Mouse (Mus musculus): ENCODE data around the gene Vill. TPM values are rescaled to one million over a fixed set of nuclear protein-coding genes. Genes with fewer than 3 reads are reported as not detected.

Vill gene
- total and polyA plus RNA-seq, 2 experiments from 2014 or later = 2.8 to 3.8 TPM

DNA sequence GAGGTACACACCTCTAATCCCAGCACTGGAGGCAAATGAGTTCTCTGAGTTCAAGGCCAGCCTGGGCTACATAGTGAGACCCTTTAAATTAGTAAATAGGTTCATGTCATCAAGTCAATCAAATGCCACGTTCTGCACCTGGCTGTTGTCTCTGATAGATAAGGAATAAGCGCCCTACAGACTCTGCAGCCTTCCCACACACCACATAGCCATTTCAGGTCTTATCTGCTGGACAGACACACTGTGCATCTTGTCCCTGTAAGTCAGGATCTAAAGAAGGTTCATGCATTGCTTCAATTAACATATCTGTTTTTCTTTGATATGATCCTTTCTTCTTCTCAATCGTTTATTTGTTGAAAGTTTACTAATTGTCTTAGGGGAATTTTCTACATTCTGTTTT, 14.0 kb upstream of the Vill start:
- Histone ChIP-seq H3K9me3 (ENCODE audit: low read length) (no peaks in the 10 kb centered on the region), H3K4me1 (ENCODE audit: insufficient read depth, low read length) (peaks cover 1% of the 10 kb centered on the region; the same call in 1 of the 2 replicates), H3K27ac (ENCODE audit: low read depth, low read length) (no peak overlapping the region), H3K4me3 (ENCODE audit: low read depth, low read length) (no peak overlapping the region), H3K9ac (replicated peaks; ENCODE audit: low read length, poor library complexity, severe bottlenecking) (no peak overlapping the region), H3K27me3 (ENCODE audit: insufficient read depth, low read length) (no peaks in the 10 kb centered on the region), H3K36me3 (ENCODE audit: insufficient read depth, low read length) (peaks cover 14% of the 10 kb centered on the region), H3K4me2 (ENCODE audit: low read depth, low read length, poor library complexity, severe bottlenecking) (no peak overlapping the region)
- no peak for DNase-seq (ENCODE audit: low spot score)
- TF ChIP-seq CTCF (IDR thresholded peaks at IDR 0.05) = no peak
- WGBS = 93% methylated on average over 3 of the region's 3 CpGs
- ATAC-seq (ENCODE audit: low FRiP score) = no peak

DNA sequence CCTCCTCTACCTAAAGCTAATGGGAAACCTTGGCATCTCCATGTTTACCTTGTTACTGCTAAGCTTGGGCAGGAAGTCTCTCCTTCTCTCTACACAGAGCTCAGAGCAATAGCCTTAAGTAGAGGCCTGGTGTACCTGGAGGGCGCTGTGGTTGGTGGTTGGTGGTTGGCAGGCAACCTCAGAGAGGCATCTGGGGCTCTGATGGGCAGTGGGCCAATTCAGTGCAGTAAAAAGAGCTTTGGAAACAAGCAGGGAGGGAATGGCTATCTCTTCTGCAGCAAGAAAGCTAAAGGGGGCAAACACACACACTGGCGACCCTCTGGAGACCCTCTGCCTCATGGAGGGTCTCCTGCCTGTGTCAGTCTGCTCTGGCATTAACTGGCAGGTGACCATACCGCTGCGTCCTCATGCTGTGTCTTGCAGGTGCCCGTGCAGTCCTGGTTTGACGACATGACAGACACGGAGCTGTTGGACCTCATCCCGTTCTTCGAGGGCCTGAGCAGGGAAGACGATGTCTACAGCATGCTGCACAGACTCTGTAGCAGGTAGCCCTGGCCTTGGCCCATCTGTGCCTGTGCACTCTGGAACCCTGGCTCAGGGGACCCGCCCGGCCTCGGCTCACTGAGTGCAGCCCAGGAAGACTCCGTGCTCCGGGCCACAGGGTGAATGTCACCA, 12.3 kb upstream of the Vill start:
- Histone ChIP-seq H3K27ac (ENCODE audit: low read depth, low read length) (no peak overlapping the region), H3K4me1 (ENCODE audit: insufficient read depth, low read length) (no peaks in the 10 kb centered on the region), H3K4me3 (ENCODE audit: low read depth, low read length) (no peak overlapping the region), H3K9me3 (ENCODE audit: low read length) (no peaks in the 10 kb centered on the region), H3K4me2 (ENCODE audit: low read depth, low read length, poor library complexity, severe bottlenecking) (no peak overlapping the region), H3K27me3 (ENCODE audit: insufficient read depth, low read length) (no peaks in the 10 kb centered on the region), H3K9ac (replicated peaks; ENCODE audit: low read length, poor library complexity, severe bottlenecking) (no peak overlapping the region), H3K36me3 (ENCODE audit: insufficient read depth, low read length) (peaks cover 16% of the 10 kb centered on the region)
- TF ChIP-seq CTCF (IDR thresholded peaks at IDR 0.05) = no peak
- ATAC-seq (ENCODE audit: low FRiP score) (no peak), DNase-seq (ENCODE audit: low spot score) (peak; percentile 34)
- 87% methylated on average over 15 of the region's 15 CpGs for WGBS

DNA sequence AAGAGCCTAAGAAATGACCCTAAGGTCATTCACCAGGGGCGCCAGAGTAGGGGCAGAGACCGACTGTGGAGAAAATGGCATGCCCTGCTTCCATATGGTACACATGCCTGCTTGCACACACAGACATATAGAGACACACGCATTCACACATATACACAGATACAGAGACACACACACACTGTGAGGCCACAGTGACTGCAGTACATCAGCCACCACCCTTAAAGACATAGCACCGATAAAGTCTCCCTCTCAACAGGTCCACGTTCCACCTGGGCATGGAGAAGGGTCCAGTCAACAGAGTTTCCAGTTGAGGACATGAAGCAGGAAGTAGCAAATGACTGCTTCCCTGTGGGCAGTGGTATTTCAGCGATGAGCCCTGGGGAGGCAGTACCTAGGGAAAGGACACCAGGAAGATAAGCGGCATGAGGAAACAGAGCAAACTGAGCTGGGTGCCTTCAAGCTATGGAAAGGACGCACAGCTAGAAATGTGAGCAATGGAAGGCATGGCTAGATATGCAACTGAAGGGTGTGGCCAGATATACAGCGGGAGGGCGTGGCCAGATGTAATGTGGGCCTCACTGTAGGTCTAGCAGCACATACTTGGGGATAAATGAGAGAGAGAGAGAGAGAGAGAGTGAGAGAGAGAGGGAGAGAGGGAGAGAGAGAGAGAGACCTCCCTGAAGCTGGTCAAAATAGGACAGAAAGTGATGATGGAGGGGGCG, 4.2 kb upstream of the Vill start:
- H3K4me1 ChIP-seq (ENCODE audit: insufficient read depth, low read length) = no peaks in the 10 kb centered on the region
- no peak overlapping the region for H3K9ac ChIP-seq (replicated peaks; ENCODE audit: low read length, poor library complexity, severe bottlenecking)
- no peaks in the 10 kb centered on the region for H3K27me3 ChIP-seq (ENCODE audit: insufficient read depth, low read length)
- WGBS = 82% methylated on average over 11 of the region's 11 CpGs
- no peak overlapping the region for H3K4me3 ChIP-seq (ENCODE audit: low read depth, low read length)
- TF ChIP-seq CTCF (IDR thresholded peaks at IDR 0.05) = no peak
- H3K27ac ChIP-seq (ENCODE audit: low read depth, low read length) = no peak overlapping the region
- ATAC-seq (ENCODE audit: low FRiP score) (no peak), DNase-seq (ENCODE audit: low spot score) (no peak)
- H3K4me2 ChIP-seq (ENCODE audit: low read depth, low read length, poor library complexity, severe bottlenecking) = no peak overlapping the region
- H3K36me3 ChIP-seq (ENCODE audit: insufficient read depth, low read length) = 0 out of 2 replicates have a peak, but pooled peaks cover 2% of the 10 kb centered on the region
- H3K9me3 ChIP-seq (ENCODE audit: low read length) = no peaks in the 10 kb centered on the region

DNA sequence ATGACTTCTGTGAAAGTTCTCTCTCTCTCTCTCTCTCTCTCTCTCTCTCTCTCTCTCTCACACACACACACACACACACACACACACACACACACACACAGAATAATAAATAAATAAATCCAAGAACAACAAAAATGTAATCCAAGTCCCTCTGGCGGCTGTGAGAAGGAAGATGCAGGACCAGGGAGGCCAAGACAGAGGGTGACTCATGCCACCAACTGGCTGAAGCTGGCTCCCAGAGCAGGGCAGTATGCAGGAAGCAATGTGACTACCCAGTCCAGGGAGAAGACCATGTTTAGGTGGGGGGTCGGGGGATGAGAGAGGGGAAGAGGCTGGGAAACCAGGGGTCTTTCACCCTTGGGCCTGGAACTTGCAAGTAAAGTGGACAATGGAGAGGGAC, 1.4 kb upstream of the Vill start:
- no peak overlapping the region for H3K4me2 ChIP-seq (ENCODE audit: low read depth, low read length, poor library complexity, severe bottlenecking)
- H3K4me3 ChIP-seq (ENCODE audit: low read depth, low read length) = no peak overlapping the region
- peak; percentile 23; the same call in 1 of the 2 replicates for TF ChIP-seq CTCF (IDR thresholded peaks at IDR 0.05)
- DNase-seq (ENCODE audit: low spot score) (no peak), ATAC-seq (ENCODE audit: low FRiP score) (no peak)
- no peaks in the 10 kb centered on the region for H3K4me1 ChIP-seq (ENCODE audit: insufficient read depth, low read length)
- no peak overlapping the region for H3K27ac ChIP-seq (ENCODE audit: low read depth, low read length)
- H3K9me3 ChIP-seq (ENCODE audit: low read length) = no peaks in the 10 kb centered on the region
- 68% methylated on average over 2 of the region's 2 CpGs for WGBS
- no peaks in the 10 kb centered on the region for H3K36me3 ChIP-seq (ENCODE audit: insufficient read depth, low read length)
- H3K9ac ChIP-seq (replicated peaks; ENCODE audit: low read length, poor library complexity, severe bottlenecking) = no peak overlapping the region
- no peaks in the 10 kb centered on the region for H3K27me3 ChIP-seq (ENCODE audit: insufficient read depth, low read length)

DNA sequence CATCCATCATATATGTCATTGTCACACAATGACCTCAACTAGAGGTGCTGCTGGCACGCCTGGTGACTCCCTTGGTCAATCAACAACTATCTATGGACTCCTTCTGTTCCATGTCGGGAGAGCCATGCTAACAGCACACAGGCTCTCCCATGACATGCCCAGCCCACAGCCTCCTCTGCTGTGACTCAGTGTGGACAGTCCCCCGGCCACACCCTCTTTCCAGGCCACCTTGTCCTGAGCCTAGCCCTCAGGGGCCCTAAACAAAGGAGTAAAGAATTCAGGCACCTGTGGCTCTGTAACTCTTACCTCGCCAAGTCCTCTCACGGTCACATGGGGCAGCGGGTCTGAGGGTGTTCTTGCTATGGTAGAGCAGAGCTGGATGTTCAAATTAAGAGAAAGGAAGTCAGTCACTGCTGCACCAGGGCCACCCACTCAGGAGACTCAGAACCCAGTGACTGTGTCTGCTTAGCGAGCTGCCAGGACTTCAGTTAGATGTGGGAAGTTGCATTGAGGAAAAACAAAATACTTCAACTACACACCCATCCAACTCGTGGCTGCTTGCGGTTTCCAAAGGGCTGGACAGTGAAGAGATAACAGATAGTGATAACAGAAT, 1.5 kb downstream of the Vill start:
- no peak for ATAC-seq (ENCODE audit: low FRiP score)
- H3K36me3 ChIP-seq (ENCODE audit: insufficient read depth, low read length) = no peaks in the 10 kb centered on the region
- H3K4me3 ChIP-seq (ENCODE audit: low read depth, low read length) = no peak overlapping the region
- H3K27ac ChIP-seq (ENCODE audit: low read depth, low read length) = no peak overlapping the region
- WGBS = 85% methylated on average over 9 of the region's 9 CpGs
- H3K9me3 ChIP-seq (ENCODE audit: low read length) = no peaks in the 10 kb centered on the region
- no peak overlapping the region for H3K9ac ChIP-seq (replicated peaks; ENCODE audit: low read length, poor library complexity, severe bottlenecking)
- H3K27me3 ChIP-seq (ENCODE audit: insufficient read depth, low read length) = no peaks in the 10 kb centered on the region
- no peak overlapping the region for H3K4me2 ChIP-seq (ENCODE audit: low read depth, low read length, poor library complexity, severe bottlenecking)
- no peak for TF ChIP-seq CTCF (IDR thresholded peaks at IDR 0.05)
- H3K4me1 ChIP-seq (ENCODE audit: insufficient read depth, low read length) = no peaks in the 10 kb centered on the region
- DNase-seq (ENCODE audit: low spot score) = no peak

DNA sequence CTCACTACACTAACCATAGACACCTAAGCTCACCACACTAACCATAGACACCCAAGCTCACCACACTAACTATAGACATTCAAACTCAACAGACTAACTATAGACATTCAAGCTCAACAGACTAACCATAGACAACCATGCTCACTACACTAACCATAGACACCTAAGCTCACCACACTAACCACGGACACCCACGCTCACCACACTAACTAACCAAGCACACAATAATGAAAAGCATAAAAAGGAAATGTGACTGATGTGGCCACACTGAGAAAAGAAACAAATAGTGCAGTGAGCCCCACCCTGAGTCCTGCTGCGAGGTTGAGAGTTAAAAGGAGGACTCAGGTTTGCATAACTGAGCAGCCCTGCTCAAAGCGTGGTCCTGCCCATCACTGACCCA, 2.8 kb downstream of the Vill start:
- WGBS = 89% methylated on average over 4 of the region's 4 CpGs
- Histone ChIP-seq H3K36me3 (ENCODE audit: insufficient read depth, low read length) (no peaks in the 10 kb centered on the region), H3K9me3 (ENCODE audit: low read length) (no peaks in the 10 kb centered on the region), H3K9ac (replicated peaks; ENCODE audit: low read length, poor library complexity, severe bottlenecking) (no peak overlapping the region), H3K27ac (ENCODE audit: low read depth, low read length) (no peak overlapping the region), H3K4me1 (ENCODE audit: insufficient read depth, low read length) (no peaks in the 10 kb centered on the region), H3K4me2 (ENCODE audit: low read depth, low read length, poor library complexity, severe bottlenecking) (no peak overlapping the region), H3K27me3 (ENCODE audit: insufficient read depth, low read length) (no peaks in the 10 kb centered on the region), H3K4me3 (ENCODE audit: low read depth, low read length) (no peak overlapping the region)
- ATAC-seq (ENCODE audit: low FRiP score) (no peak), DNase-seq (ENCODE audit: low spot score) (no peak)
- TF ChIP-seq CTCF (IDR thresholded peaks at IDR 0.05) = no peak
